Mouse (Mus musculus): Measurements from ENCODE around the gene Abhd12. TPM values are rescaled to one million over a fixed set of nuclear protein-coding genes. Genes with fewer than 3 reads are reported as not detected.

Gene Abhd12
- polyA plus RNA-seq, 1 experiment from 2014 or later = 51.3 TPM

- H3K4me3 ChIP-seq = no peak overlapping the region
- 93% methylated on average over 18 of the region's 18 CpGs for WGBS
- no peak overlapping the region for H3K27ac ChIP-seq (replicated peaks)
- DNase-seq (ENCODE audit: low spot score) = no peak
- no peaks in the 10 kb centered on the region for H3K9me3 ChIP-seq
- H3K36me3 ChIP-seq (replicated peaks) = peaks cover 99% of the 10 kb centered on the region
- no peaks in the 10 kb centered on the region for H3K27me3 ChIP-seq (replicated peaks; ENCODE audit: low read depth, poor library complexity, severe bottlenecking)
- no peaks in the 10 kb centered on the region for H3K4me1 ChIP-seq
Measured at GRCm38 (mm10) chr2:150816676-150817402, 87.7 kb downstream of the Abhd12 start.

GRCm38 (mm10) chr2:150812816-150813215 lies 91.7 kb downstream of the Abhd12 start:
- H3K9me3 ChIP-seq = no peaks in the 10 kb centered on the region
- no peaks in the 10 kb centered on the region for H3K4me1 ChIP-seq
- no peak for DNase-seq (ENCODE audit: low spot score)
- no peak overlapping the region for H3K27ac ChIP-seq (replicated peaks)
- 90% methylated on average over 6 of the region's 6 CpGs for WGBS
- no peaks in the 10 kb centered on the region for H3K27me3 ChIP-seq (replicated peaks; ENCODE audit: low read depth, poor library complexity, severe bottlenecking)
- no peak overlapping the region for H3K4me3 ChIP-seq
- H3K36me3 ChIP-seq (replicated peaks) = peaks cover 100% of the 10 kb centered on the region

GRCm38 (mm10) chr2:150810603-150811002 lies 93.9 kb downstream of the Abhd12 start:
- WGBS = 89% methylated on average over 5 of the region's 5 CpGs

GRCm38 (mm10) chr2:150808812-150809211 lies 95.7 kb downstream of the Abhd12 start:
- peaks cover 97% of the 10 kb centered on the region for H3K36me3 ChIP-seq (replicated peaks)
- H3K27me3 ChIP-seq (replicated peaks; ENCODE audit: low read depth, poor library complexity, severe bottlenecking) = no peaks in the 10 kb centered on the region
- DNase-seq (ENCODE audit: low spot score) = no peak
- H3K4me1 ChIP-seq = no peaks in the 10 kb centered on the region
- WGBS = 93% methylated on average over 6 of the region's 6 CpGs
- no peak overlapping the region for H3K27ac ChIP-seq (replicated peaks)
- no peak overlapping the region for H3K4me3 ChIP-seq
- H3K9me3 ChIP-seq = no peaks in the 10 kb centered on the region

More at GRCm38 (mm10) chr2:150810603-150811002, 93.9 kb downstream of the Abhd12 start:
- Histone ChIP-seq H3K4me1 (no peaks in the 10 kb centered on the region), H3K27me3 (replicated peaks; ENCODE audit: low read depth, poor library complexity, severe bottlenecking) (no peaks in the 10 kb centered on the region), H3K27ac (replicated peaks) (no peak overlapping the region), H3K36me3 (replicated peaks) (peaks cover 98% of the 10 kb centered on the region), H3K9me3 (no peaks in the 10 kb centered on the region), H3K4me3 (no peak overlapping the region)
- DNase-seq (ENCODE audit: low spot score) = no peak

GRCm38 (mm10) chr2:150808381-150808780 lies 96.2 kb downstream of the Abhd12 start:
- WGBS = 85% methylated on average over 6 of the region's 6 CpGs
- Histone ChIP-seq H3K27ac (replicated peaks) (no peak overlapping the region), H3K9me3 (no peaks in the 10 kb centered on the region), H3K27me3 (replicated peaks; ENCODE audit: low read depth, poor library complexity, severe bottlenecking) (no peaks in the 10 kb centered on the region), H3K36me3 (replicated peaks) (peaks cover 93% of the 10 kb centered on the region), H3K4me3 (no peak overlapping the region), H3K4me1 (no peaks in the 10 kb centered on the region)
- DNase-seq (ENCODE audit: low spot score) = no peak

- WGBS = 92% methylated on average over 1 of the region's 1 CpGs
- Histone ChIP-seq H3K4me1 (no peaks in the 10 kb centered on the region), H3K9me3 (no peaks in the 10 kb centered on the region), H3K27me3 (replicated peaks; ENCODE audit: low read depth, poor library complexity, severe bottlenecking) (no peaks in the 10 kb centered on the region), H3K27ac (replicated peaks) (no peak overlapping the region), H3K36me3 (replicated peaks) (peaks cover 82% of the 10 kb centered on the region), H3K4me3 (no peak overlapping the region)
- DNase-seq (ENCODE audit: low spot score) = no peak
Measured at GRCm38 (mm10) chr2:150803035-150803434, 101.5 kb downstream of the Abhd12 start.

- 93% methylated on average over 5 of the region's 5 CpGs for WGBS
Measured at GRCm38 (mm10) chr2:150800616-150801015, 103.9 kb downstream of the Abhd12 start.

GRCm38 (mm10) chr2:150798084-150798483 lies 106.5 kb downstream of the Abhd12 start:
- H3K36me3 ChIP-seq (replicated peaks) = peaks cover 78% of the 10 kb centered on the region

More at GRCm38 (mm10) chr2:150800616-150801015, 103.9 kb downstream of the Abhd12 start:
- no peak overlapping the region for H3K27ac ChIP-seq (replicated peaks)
- H3K27me3 ChIP-seq (replicated peaks; ENCODE audit: low read depth, poor library complexity, severe bottlenecking) = no peaks in the 10 kb centered on the region
- DNase-seq (ENCODE audit: low spot score) = no peak
- no peaks in the 10 kb centered on the region for H3K4me1 ChIP-seq
- no peak overlapping the region for H3K4me3 ChIP-seq
- H3K36me3 ChIP-seq (replicated peaks) = peaks cover 77% of the 10 kb centered on the region
- H3K9me3 ChIP-seq = no peaks in the 10 kb centered on the region

GRCm38 (mm10) chr2:150793320-150793719 lies 111.2 kb downstream of the Abhd12 start:
- WGBS = 92% methylated on average over 4 of the region's 4 CpGs
- H3K4me1 ChIP-seq = peaks cover 4% of the 10 kb centered on the region
- H3K4me3 ChIP-seq = no peak overlapping the region
- DNase-seq (ENCODE audit: low spot score) = no peak
- peaks cover 55% of the 10 kb centered on the region for H3K36me3 ChIP-seq (replicated peaks)
- H3K27ac ChIP-seq (replicated peaks) = no peak overlapping the region
- H3K9me3 ChIP-seq = no peaks in the 10 kb centered on the region
- no peaks in the 10 kb centered on the region for H3K27me3 ChIP-seq (replicated peaks; ENCODE audit: low read depth, poor library complexity, severe bottlenecking)

More at GRCm38 (mm10) chr2:150798084-150798483, 106.5 kb downstream of the Abhd12 start:
- H3K9me3 ChIP-seq = no peaks in the 10 kb centered on the region
- H3K27ac ChIP-seq (replicated peaks) = no peak overlapping the region
- 89% methylated on average over 7 of the region's 7 CpGs for WGBS
- no peak for DNase-seq (ENCODE audit: low spot score)
- H3K27me3 ChIP-seq (replicated peaks; ENCODE audit: low read depth, poor library complexity, severe bottlenecking) = no peaks in the 10 kb centered on the region
- H3K4me1 ChIP-seq = no peaks in the 10 kb centered on the region
- H3K4me3 ChIP-seq = no peak overlapping the region

- no peaks in the 10 kb centered on the region for H3K9me3 ChIP-seq
- no peak for DNase-seq (ENCODE audit: low spot score)
- 78% methylated on average over 4 of the region's 4 CpGs for WGBS
- H3K27me3 ChIP-seq (replicated peaks; ENCODE audit: low read depth, poor library complexity, severe bottlenecking) = no peaks in the 10 kb centered on the region
- no peak overlapping the region for H3K4me3 ChIP-seq
- peaks cover 36% of the 10 kb centered on the region for H3K4me1 ChIP-seq
- peaks cover 22% of the 10 kb centered on the region for H3K36me3 ChIP-seq (replicated peaks)
- H3K27ac ChIP-seq (replicated peaks) = no peak overlapping the region
Measured at GRCm38 (mm10) chr2:150788768-150789550, 115.6 kb downstream of the Abhd12 start.

GRCm38 (mm10) chr2:150787234-150787771 lies 117.2 kb downstream of the Abhd12 start:
- Histone ChIP-seq H3K4me1 (peaks cover 36% of the 10 kb centered on the region), H3K27ac (replicated peaks) (peak overlapping the region; percentile 86), H3K27me3 (replicated peaks; ENCODE audit: low read depth, poor library complexity, severe bottlenecking) (no peaks in the 10 kb centered on the region), H3K36me3 (replicated peaks) (peaks cover 12% of the 10 kb centered on the region), H3K9me3 (no peaks in the 10 kb centered on the region), H3K4me3 (peak overlapping the region; percentile 89)
- under 1% methylated on average over 23 of the region's 23 CpGs for WGBS
- peak; percentile 56 for DNase-seq (ENCODE audit: low spot score)

GRCm38 (mm10) chr2:150786251-150787180 lies 118.0 kb downstream of the Abhd12 start, which contains the start of gene Pygb:
TSS of gene Pygb (plus strand) at chr2:150786735.
- H3K4me1 ChIP-seq = peaks cover 36% of the 10 kb centered on the region
- peaks cover 9% of the 10 kb centered on the region for H3K36me3 ChIP-seq (replicated peaks)
- H3K27me3 ChIP-seq (replicated peaks; ENCODE audit: low read depth, poor library complexity, severe bottlenecking) = no peaks in the 10 kb centered on the region
- H3K9me3 ChIP-seq = no peaks in the 10 kb centered on the region
- peak within 1 kb of the TSS; percentile 89 for H3K4me3 ChIP-seq
- DNase-seq (ENCODE audit: low spot score) = peak; percentile 92
- peak within 1 kb of the TSS; percentile 86 for H3K27ac ChIP-seq (replicated peaks)
- 3% methylated on average over 58 of the region's 58 CpGs for WGBS

Measured in embryonic facial prominence, embryonic 10.5 days (tissue).